Mouse (Mus musculus) liver, postnatal 0 days (tissue): ENCODE results near the gene Sap18b. TPM values are rescaled to one million over a fixed set of nuclear protein-coding genes. Genes with fewer than 3 reads are reported as not detected.
A peak's percentile ranks its signal among the peaks of the same experiment; 100 is the strongest.

Experiments
- ATAC-seq: fragments of 200-750 bp; cut with Nextera tagmentation; 2 replicates; pipeline ENCODE4 v1.8.0; 2017; ENCODE audit warnings: mild to moderate bottlenecking, moderate library complexity
- DNase-seq: peaks from one replicate; pipeline ENCODE4 v3.0.0-alpha.2; 2016
- H3K27ac ChIP-seq: fragments of 300-500 bp; sonication (generic); 2 replicates; pipeline ENCODE4 v1.5.1; 2014; ENCODE audit warnings: antibody characterized with exemption, moderate library complexity, mild to moderate bottlenecking, low read depth
- H3K27me3 ChIP-seq: fragments of 300-500 bp; sonication (generic); 2 replicates; pipeline ENCODE4 v1.6.1; 2014; ENCODE audit warnings: low read length, control low read depth, mixed read lengths; ENCODE audit not compliant: insufficient read depth
- H3K36me3 ChIP-seq: fragments of 300-500 bp; sonication (generic); replicated peaks from 2 replicates; pipeline ENCODE4 v1.6.1; 2014; ENCODE audit warnings: mild to moderate bottlenecking, control low read depth, low read length, moderate library complexity, mixed read lengths; ENCODE audit not compliant: insufficient read depth
- H3K4me1 ChIP-seq: fragments of 300-500 bp; sonication (generic); 2 replicates; pipeline ENCODE4 v1.6.1; 2014; ENCODE audit warnings: antibody characterized with exemption, mild to moderate bottlenecking, control low read depth; ENCODE audit not compliant: insufficient read depth
- H3K4me2 ChIP-seq: fragments of 300-500 bp; sonication (generic); 2 replicates; pipeline ENCODE4 v1.6.1; 2014; ENCODE audit warnings: low read depth, mild to moderate bottlenecking, low read length, moderate library complexity, mixed read lengths
- H3K4me3 ChIP-seq: fragments of 300-500 bp; sonication (generic); 2 replicates; pipeline ENCODE4 v1.5.1; 2014; ENCODE audit warnings: low read depth, low read length
- H3K9ac ChIP-seq: fragments of 300-500 bp; sonication (generic); replicated peaks from 2 replicates; pipeline ENCODE4 v1.6.1; 2014; ENCODE audit warnings: mild to moderate bottlenecking, moderate library complexity
- H3K9me3 ChIP-seq: fragments of 300-500 bp; sonication (generic); 2 replicates; pipeline ENCODE4 v1.6.1; 2016; ENCODE audit warnings: mild to moderate bottlenecking, control low read depth, low read length, mixed read lengths
- CTCF ChIP-seq: sonication (generic); IDR thresholded peaks from 2 replicates; pipeline ENCODE4 v1.5.1; 2016; ENCODE audit warnings: antibody characterized with exemption, low read depth
- EP300 ChIP-seq: IDR thresholded peaks from 2 replicates; pipeline ENCODE4 v1.6.1; 2016; ENCODE audit warnings: antibody characterized with exemption, low read depth, mild to moderate bottlenecking
- WGBS: fragments of 180-500 bp; shearing (Covaris S2); extraction: QIAGEN DNeasy Blood & Tissue Kit; methylation state at CpG from one replicate; pipeline ENCODE4 v1.1.7; 2014; ENCODE audit not compliant: insufficient replicate concordance; 5-methylcytosine and 5-hydroxymethylcytosine counted together
- polyA plus RNA-seq: library from polyadenylated mRNA; unstranded; fragments of >200 nt; fragmentation: Nextera tagmentation; extraction: Ambion mirVana; gene quantifications from 2 replicates; pipeline ENCODE4 v1.2.1, GENCODE M21; 2015

Sap18b gene
- polyA plus RNA-seq, 1 experiment from 2014 or later: 290 TPM

DNA sequence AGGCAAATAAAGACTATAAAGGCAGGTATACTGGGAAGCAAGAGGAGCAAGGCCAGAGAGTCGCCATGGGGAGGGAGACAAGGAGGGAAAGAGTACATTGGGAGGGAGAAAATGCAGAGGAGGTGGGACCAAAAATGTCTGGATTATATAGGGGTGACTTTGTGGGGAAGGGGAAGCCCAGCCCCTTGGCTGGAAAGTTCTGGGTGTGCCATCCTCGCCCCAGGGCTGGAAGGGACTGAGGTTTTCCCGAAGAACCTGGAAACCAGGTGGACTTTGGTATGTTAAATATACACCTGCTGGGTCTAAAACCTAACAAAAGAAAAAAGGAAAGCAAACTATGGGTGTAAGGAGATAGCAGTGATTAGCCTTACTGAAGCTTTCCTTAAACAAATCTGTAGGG, 5.0 kb downstream of the Sap18b start:
- Histone ChIP-seq H3K4me2 (no peak overlapping the region), H3K9ac (no peak overlapping the region), H3K27me3 (no peaks in the 10 kb centered on the region), H3K9me3 (no peaks in the 10 kb centered on the region), H3K4me1 (peaks cover 16% of the 10 kb centered on the region), H3K36me3 (no peaks in the 10 kb centered on the region), H3K4me3 (no peak overlapping the region), H3K27ac (no peak overlapping the region)
- TF ChIP-seq CTCF (no peak), EP300 (no peak)
- 61% methylated on average over 3 of the region's 3 CpGs for WGBS
- no peak for ATAC-seq
- no peak for DNase-seq

DNA sequence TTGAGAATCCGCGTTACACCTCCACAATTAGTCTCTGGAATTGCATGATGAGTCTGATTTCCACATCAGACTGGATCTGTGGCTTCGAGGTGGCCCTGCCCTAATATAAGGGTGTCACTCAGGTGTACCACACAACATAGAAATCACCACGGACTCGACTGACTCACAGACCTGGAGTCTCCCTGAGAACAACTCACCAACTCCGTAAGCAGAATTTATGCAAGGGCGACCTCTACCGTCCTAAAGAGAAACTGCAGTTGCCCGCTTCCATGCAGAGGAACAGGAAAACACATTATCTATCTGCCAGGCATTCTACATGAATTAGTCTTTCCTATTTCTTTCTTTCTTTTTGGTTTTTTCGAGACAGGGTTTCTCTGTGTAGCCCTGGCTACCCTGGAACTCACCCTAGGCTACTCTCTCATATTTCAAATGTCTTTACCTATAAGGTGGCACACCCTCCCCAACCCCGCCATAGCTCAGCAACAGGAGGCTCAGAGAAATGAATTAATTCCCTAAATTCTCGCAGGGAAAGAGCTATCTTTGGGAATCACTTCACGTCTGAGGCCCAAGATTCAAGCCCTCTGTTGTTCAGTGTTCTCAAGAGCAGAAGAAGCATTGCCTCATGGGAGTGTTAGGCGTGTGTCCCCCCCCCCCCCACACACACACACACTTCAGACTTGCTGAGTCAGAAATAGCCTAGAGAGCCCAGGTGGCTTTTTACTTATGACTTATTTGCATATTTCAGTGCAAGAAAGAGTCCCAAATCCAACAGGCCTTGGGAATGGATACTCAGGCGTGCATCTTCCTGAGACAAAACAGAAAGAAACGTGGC, 7.7 kb downstream of the Sap18b start:
- Histone ChIP-seq H3K36me3 (peaks cover 4% of the 10 kb centered on the region; the same call in 1 of the 2 replicates), H3K27me3 (no peaks in the 10 kb centered on the region), H3K4me3 (peak overlapping the region; percentile 36), H3K4me2 (peak overlapping the region; percentile 70), H3K9ac (peak overlapping the region; percentile 38), H3K9me3 (no peaks in the 10 kb centered on the region), H3K4me1 (peaks cover 16% of the 10 kb centered on the region), H3K27ac (peak overlapping the region; percentile 83)
- TF ChIP-seq EP300 (no peak), CTCF (peak; percentile 97)
- 14% methylated on average over 16 of the region's 16 CpGs for WGBS
- DNase-seq: peak; percentile 88
- ATAC-seq: peak; percentile 26

DNA sequence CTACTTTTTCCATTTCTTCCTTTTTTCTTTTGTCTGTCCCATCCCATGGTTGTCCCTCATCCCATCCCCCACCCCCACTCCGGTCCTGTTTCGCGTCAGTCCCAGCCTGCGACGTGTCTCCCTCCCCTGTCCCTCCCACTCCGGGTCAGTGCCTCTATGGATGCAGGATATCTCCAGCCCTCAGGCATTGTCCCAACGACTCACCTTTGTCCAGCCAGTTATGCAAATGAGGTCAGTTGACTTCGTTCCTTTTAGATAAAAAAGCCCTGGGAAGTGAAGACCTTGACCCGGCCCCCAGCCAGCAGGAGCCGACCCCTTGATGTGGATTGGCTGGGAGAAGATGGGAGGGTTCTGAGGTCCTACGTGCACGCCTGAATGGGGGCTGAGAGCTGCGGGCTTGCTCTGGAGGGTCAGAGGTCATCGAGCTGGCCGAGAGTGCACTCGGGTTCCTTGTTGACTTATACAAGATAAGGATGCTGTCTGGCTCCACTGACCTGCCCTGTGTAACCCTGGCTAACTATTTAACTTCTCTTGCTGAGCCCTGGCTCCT, 8.4 kb downstream of the Sap18b start:
- WGBS: 3% methylated on average over 16 of the region's 16 CpGs
- peak overlapping the region; percentile 36 for H3K4me3 ChIP-seq
- peak overlapping the region; percentile 70 for H3K4me2 ChIP-seq
- DNase-seq (peak; percentile 80), ATAC-seq (peak; percentile 96)
- peaks cover 16% of the 10 kb centered on the region for H3K4me1 ChIP-seq
- TF ChIP-seq CTCF (no peak), EP300 (peak; percentile 88)
- peak overlapping the region; percentile 38 for H3K9ac ChIP-seq
- H3K36me3 ChIP-seq: peaks cover 4% of the 10 kb centered on the region; the same call in 1 of the 2 replicates
- H3K9me3 ChIP-seq: no peaks in the 10 kb centered on the region
- peak overlapping the region; percentile 83 for H3K27ac ChIP-seq
- no peaks in the 10 kb centered on the region for H3K27me3 ChIP-seq

GRCm38 (mm10) chr8:95835891-95836290, 10.7 kb downstream of the Sap18b start:
- H3K4me1 ChIP-seq: peaks cover 16% of the 10 kb centered on the region
- H3K36me3 ChIP-seq: peaks cover 6% of the 10 kb centered on the region; the same call in 1 of the 2 replicates
- TF ChIP-seq EP300 (no peak), CTCF (no peak)
- no peaks in the 10 kb centered on the region for H3K9me3 ChIP-seq
- H3K27ac ChIP-seq: no peak overlapping the region
- no peak overlapping the region for H3K4me2 ChIP-seq
- no peaks in the 10 kb centered on the region for H3K27me3 ChIP-seq
- 71% methylated on average over 4 of the region's 4 CpGs for WGBS
- ATAC-seq (no peak), DNase-seq (peak; percentile 10)
- H3K9ac ChIP-seq: no peak overlapping the region
- no peak overlapping the region for H3K4me3 ChIP-seq

DNA sequence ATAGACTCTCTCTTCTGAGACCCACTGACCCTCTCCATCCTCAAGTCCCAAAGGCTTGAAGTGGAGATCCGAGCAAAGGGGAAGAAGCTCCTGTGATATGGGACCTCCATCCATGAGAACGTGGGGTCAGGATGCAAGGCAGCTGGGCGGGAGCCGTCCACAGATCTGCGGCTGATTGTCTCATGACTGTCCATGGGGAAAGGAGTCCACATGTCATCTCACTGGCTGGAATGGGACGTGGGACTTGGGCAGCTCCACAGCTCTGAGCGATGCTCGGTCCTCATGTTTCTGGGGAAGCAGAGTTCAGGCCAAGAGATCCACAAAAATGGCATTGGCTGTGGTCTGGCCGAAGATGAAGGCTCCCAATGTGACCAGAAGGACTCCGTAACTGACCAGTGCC, 12.1 kb downstream of the Sap18b start:
- H3K4me2 ChIP-seq: no peak overlapping the region
- H3K4me3 ChIP-seq: no peak overlapping the region
- peaks cover 6% of the 10 kb centered on the region; the same call in 1 of the 2 replicates for H3K36me3 ChIP-seq
- DNase-seq: peak; percentile 10
- ATAC-seq: no peak
- H3K9ac ChIP-seq: no peak overlapping the region
- no peaks in the 10 kb centered on the region for H3K27me3 ChIP-seq
- 81% methylated on average over 10 of the region's 10 CpGs for WGBS
- no peak overlapping the region for H3K27ac ChIP-seq
- TF ChIP-seq EP300: no peak
- no peak for TF ChIP-seq CTCF
- H3K4me1 ChIP-seq: peaks cover 16% of the 10 kb centered on the region
- H3K9me3 ChIP-seq: no peaks in the 10 kb centered on the region

DNA sequence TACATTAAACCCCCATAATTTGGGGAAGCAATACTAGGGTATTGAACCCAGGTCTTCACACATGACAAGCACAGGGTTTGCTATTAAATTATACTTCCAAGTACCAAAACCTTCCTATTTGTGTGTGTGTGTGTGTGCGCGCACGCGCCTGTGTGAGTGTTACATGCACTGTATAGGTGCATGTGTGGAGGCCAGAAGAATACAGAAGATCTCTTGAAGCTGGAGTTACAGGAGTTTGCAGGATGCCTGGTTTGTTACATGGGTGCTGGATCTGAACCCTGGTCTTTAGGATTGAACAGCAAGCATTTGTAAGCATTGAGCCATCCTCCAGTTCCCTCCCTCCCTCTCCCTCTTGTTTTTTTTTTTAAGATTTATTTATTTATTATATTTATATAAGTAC, 14.1 kb downstream of the Sap18b start:
- TF ChIP-seq EP300 (no peak), CTCF (no peak)
- Histone ChIP-seq H3K9me3 (no peaks in the 10 kb centered on the region), H3K27me3 (no peaks in the 10 kb centered on the region), H3K4me1 (peaks cover 4% of the 10 kb centered on the region), H3K4me3 (no peak overlapping the region), H3K36me3 (peaks cover 20% of the 10 kb centered on the region), H3K4me2 (no peak overlapping the region), H3K27ac (no peak overlapping the region), H3K9ac (no peak overlapping the region)
- ATAC-seq (no peak), DNase-seq (peak; percentile 7)
- WGBS: 96% methylated on average over 4 of the region's 4 CpGs
